Mouse (Mus musculus) R1 (cell line): ENCODE measurements around the gene Gm17359.
"Not testable (repeated sequence)": the region's sequence is repeated elsewhere in the genome, so short reads cannot be mapped to it uniquely, and the experiment has no call there.

Experiments
- DNase-seq: peaks from one replicate; pipeline ENCODE4 v3.0.0-alpha.2; 2018; ENCODE audit warnings: low read depth, low spot score

Gm17359 gene

DNA sequence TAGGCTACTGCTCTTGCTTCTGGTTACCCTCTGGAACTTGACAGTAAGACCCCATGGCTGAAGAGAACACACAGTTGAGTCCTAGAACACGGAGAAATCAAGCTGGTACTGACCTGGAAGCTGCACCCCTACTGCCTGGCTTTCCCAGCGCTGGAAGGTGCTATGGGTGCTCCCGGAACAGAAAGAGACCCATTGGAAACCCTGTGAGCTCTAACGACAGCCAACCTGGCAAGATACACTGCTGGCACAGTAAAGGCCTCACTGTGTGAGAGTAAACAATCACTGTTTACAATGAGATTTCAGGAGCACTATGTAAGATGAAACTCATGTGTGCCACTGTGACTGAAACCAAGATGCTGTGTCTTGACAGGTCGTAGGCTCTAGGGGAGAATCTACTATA, 78.6 kb downstream of the Gm17359 start:
- DNase-seq = no peak

DNA sequence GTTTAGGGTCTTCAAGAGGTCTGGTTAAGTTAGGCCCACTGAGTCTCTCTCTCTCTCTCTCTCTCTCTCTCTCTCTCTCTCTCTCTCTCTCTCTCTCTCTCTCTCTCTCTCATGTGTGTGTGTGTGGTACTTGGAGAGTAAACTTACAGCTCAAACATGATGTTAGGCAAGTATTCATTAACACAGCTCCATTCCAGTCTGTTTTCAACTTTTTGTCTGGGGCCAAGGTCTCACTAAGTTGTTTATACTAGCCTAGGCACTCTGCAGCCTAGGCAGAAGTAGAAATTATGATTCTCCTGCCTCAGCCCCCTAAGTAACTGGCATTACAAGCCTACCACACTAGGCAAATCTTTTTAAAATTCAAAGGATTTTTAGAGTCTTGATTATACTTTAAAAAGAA, 79.5 kb downstream of the Gm17359 start:
- no peak for DNase-seq

DNA sequence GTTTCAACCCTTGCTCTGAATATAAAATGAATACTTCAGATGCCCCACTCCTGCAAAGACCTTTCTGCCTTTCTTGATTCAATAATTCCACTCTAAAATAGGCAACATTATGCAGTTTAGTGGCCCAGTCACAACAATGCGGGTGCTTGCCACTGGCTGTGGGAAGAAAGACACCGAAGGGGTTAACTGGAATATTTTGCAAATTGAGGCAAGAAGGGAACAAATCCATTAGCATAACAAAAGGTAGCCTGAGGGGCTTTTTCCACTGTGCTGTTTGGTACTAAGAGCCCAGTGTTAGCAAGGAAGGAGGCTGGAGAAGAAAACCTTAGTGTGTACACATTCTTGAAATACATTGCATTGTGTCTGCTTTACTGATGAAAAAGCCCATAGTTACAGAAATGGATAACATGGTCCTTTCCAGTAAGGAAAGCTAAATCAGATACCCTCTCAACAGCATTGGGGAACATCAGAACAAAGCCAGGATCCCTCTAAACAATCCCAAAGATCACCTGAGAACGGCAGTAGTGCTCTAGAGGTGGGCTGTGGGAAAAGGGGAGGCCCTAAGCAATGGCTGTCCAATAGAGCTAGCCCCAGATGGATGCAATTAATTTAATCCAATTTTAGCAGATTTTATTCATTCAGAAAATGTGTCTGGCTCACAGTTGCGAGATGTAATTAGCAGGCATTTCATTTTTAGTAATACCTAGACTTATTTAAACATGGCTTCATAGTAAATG, 80.7 kb downstream of the Gm17359 start:
- peak; percentile 91 for DNase-seq

DNA sequence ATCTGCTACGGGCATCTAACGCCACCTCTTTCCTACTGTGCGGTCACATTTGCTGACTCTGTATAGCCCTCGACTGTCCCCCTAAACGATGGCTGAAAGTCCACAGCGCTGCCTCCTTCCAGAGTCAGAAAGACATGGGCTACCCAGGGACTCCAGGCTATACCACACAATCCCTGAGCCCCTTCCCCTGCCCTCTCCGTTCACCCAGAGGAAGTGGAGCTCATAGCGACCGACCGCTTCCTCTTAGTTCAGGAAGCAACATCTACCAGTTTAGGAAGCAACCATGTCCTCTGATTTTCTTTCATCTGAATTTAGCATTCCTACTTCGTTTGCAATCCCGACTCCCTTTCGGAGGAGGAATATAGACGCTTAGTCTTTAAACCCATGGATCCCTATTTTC, 82.5 kb downstream of the Gm17359 start:
- no peak for DNase-seq

DNA sequence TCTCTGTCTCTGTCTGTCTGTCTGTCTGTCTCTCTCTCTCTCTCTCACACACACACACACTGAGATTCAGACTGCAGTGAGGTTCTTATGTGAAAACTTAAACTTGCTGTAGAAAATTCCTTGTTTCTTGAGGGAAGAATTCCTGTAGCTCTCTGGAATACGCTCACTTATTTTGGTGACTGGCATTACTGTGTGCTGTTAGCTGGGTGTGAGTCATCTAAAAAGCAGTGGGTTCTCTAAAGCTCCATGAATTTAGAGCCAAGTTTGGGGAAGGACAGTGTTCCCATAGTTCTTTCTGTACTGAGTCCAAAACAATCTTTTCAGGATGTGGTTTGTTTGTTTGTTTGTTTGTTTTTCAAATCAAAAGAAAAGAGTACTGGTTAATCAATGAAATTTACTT, 89.0 kb downstream of the Gm17359 start:
- no peak for DNase-seq

DNA sequence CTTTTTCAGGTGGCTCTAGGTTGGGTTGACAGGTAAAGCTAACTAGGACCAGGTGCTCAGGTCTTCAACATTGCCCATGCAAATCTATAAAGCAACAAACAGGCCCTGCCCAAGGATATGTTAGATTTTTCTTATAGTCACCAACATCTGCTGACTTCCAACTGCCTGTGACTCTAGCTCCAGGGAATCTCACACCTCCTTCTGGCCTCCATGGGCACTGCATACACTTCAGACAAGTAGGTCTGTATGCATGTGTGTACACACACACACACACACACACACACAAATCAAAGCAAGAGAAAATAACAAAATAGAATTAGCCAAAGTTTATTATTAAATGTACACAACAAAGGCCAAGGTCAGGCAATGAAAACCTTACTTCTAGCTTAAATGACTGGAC, 97.1 kb downstream of the Gm17359 start:
- peak; percentile 64 for DNase-seq

DNA sequence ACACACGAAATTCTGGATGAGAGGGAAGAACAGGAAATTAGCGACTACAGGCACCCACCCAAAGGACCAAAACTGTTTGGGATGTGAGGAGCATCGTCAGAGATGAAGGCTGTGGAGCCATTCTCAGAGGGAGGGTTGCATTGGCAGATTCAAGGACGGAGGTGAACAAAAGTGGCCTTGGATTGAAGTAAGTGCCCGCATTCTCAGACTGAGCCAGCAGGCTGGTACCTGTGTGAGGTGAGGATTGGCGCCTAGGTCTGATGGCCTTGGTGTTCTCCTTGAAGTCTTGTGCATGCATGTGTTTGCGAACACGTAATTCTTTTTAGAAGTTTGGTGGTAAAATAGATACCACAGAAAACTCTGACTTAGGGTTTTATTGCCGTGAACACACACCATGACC, 98.0 kb downstream of the Gm17359 start:
- peak; percentile 63 for DNase-seq

DNA sequence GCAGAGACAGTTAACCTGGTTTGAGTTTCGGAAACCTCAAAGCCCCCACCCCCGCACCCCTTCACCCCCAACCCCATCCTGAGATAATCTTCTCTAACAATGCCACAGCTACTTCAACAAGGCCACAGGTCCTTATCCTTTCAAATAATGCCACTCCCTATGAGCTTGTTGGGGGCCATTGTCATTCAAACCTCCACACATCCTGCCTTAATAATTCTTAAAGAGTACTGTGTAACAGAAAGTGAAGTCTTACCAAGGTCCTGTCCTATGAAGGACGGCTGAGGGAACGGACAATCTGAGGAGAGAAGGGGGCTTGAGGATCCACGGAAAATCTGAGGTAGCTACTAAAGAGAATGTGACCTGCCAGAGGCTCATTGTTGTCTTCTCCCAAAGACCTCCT, 98.5 kb downstream of the Gm17359 start:
- DNase-seq = peak; percentile 97

DNA sequence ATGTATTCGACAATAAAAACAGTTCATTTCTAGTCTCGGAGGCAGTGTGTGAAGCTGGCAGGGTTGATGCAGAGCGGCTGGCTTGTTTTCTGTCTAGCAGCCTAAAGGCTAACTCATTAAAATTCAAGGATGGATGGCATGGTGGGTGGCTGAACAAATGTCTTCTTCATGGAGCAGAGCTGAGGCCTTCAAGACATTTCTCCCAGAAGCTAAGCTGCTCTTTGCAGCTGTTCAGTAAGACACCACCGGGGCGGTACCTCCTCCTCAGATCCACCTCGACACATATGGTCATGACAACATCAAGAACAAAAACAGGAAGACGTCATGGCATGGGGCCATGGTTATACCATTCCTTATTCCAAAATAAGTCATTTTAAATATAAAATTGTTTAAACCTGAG, 99.7 kb downstream of the Gm17359 start:
- no peak for DNase-seq

DNA sequence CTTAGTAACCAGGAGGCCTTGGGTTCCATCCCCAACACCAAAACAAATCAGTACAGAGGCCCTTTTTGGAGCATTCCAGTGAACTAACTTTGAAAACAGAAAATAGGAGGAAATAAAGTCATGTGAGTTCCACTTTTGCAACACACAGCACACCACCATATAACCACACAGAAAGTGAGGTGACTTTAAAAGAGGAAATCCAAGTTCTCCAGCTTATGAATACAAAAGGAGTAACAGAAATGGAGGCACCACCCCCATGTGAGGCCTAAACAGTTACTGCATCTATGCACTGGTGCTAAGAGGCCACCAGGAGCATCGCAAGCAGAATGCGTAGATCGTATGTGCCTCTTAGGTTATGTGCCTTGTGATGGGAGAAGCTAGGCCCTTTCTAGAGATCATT, 101.8 kb downstream of the Gm17359 start:
- no peak for DNase-seq

DNA sequence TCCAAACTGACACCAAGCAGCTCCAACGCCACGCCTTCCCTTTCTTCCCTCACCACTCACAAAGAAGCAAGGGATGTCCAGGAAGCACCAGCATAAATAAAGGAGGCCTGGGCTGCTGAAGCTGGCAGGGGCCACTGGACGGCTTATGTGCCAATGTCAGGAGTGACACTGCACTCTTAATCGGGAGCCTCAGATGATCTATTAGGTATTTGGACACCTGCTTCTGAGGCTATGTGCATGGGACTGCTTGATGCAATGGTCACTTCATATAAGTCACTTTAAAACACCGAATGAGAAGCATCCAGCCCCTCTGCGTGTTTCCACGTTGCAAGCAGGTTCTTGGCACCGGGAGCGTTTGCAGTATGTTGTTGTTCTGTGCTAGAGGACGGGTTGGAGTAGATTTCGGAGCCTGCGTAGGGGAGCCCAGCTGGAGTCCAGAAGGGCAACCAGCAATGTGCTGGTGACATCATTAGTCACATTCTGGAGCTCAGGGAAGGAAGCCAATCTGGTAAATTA, 104.6 kb downstream of the Gm17359 start:
- DNase-seq = no peak

DNA sequence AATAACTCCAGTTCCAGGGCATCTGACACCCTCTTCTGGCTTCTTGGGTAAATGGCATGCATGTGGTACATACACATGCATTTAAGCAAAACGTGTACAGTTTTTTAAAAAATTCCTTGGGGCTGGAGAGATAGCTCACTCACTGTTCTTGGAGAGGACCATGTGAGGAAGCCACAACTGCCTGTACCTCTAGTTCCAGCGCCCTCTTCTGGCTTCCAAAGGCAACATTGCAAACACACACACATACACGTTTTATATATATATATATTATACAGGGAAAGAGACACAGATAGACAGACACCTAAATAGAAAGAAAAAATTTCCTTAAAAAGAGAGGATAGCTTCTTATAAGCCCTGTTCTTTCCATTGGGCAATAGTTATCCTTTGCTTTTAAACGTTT, 107.4 kb downstream of the Gm17359 start:
- DNase-seq = peak; percentile 71

DNA sequence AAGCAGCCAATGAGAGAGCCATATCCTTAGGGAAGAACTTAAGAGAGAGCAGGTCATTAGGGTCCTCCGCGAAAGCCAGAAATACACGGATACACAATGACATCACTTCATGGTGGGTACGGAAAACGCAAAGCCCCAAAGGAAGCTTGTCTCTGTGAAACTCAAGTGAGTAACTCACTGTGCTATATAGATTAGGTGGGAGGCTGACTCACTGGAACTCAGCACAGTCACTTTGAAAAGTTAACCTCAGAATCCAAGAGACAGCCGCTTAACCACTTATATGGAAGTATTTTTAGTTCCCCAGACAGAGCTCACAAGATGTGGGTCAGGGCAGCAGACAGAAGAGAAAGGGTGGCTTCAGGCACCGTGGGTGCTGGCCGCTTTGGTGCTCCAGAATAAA, 108.6 kb downstream of the Gm17359 start:
- no peak for DNase-seq

DNA sequence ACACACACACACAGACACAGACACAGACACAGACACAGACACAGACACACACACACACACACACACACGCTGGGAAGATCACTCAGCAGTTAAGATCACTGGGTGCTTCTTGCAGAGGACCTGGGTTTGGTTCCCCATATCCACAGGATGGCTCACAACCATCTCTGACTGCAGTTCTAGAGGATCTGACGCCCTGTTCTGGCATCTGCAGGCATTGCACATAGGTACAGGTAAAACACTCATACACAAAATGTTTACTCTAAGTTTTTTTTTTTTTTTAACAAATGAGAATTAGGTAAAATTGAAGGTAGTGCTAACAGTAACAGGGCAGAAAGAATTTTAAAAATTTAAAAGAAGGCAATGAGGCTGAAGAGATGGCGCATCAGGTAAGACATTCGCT, 109.7 kb downstream of the Gm17359 start:
- DNase-seq = peak; percentile 76

DNA sequence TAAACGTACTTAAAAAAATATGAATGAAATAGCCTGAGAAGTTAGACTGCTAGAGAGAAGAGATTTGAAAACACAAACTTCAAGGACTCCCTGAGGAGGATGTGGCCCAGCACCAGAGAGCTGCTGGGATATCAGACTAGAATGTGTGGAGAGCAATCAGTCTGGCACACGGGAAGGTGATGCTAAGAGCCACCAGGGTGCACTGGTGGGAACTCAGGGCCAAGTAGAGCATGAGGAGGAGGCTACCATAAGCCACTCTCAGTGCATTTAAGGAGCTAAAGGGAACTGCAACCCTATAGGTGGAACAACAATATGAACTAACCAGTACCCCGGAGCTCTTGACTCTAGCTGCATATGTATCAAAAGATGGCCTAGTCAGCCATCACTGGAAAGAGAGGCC, 110.2 kb downstream of the Gm17359 start:
- DNase-seq = not testable (repeated sequence)

DNA sequence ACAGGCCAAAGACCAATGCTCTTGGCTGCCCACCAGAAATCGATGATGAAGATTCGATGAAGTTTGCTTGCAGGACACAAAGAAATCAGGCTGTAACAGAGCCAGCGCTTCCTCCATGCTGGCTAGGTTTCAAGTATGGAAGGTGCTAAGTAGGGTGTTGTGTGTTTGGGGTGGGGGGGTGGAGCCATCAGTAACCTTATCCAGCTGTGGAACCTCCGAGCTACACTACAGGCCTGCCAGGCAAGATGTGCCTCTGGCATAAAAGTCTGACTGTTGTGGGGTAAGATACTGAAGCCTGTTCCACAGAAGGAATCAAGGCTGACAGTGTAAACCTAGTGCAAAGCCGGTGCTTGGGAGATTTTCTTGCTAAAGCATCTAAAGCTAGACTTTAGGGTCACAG, 112.0 kb downstream of the Gm17359 start:
- no peak for DNase-seq

DNA sequence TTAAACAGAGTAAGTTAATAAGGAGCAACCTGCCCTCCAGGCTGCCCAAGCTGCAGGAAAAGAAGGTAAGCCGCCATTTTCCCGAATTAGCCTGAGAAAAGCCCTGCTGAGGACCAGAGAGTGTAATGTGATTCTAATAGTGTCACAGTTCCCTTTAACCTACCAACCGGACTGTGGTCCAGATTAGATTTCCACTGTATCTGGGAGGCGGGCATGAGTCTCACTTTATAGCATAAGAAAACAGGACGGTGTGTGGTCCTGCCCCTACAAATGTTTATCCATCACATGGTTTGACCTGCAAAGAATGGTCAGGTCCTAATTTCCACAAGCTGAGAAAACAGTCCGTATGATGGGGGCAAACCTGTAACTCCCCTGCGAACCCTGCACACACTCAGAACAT, 112.9 kb downstream of the Gm17359 start:
- no peak for DNase-seq

DNA sequence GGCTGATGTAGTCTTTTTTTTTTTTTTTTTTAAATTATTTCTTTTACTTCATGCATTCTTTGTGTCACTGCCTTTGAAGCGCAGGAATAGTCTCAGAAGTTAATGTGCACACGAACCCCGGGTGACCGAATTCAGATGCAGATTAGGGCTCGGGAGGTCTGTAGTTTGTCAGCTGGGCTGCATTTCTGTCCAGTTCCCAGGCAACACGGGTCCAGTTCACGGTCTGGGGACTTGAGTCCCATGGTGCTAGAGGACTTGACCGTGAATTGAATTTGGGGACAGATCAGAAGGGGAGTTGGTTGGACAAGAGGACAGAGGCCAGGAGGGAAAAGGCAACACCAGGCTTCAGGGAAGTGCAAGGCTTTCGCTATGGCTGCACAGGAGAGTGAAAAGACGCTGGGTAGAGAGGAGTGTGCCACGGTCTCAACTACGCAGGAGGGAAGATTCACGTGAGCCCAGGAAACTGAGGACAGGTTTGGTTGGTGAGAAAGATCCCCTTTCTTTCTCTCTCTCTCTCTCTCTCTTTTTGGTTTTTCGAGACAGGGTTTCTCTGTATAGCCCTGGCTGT, 116.3 kb downstream of the Gm17359 start:
- peak; percentile 70 for DNase-seq

DNA sequence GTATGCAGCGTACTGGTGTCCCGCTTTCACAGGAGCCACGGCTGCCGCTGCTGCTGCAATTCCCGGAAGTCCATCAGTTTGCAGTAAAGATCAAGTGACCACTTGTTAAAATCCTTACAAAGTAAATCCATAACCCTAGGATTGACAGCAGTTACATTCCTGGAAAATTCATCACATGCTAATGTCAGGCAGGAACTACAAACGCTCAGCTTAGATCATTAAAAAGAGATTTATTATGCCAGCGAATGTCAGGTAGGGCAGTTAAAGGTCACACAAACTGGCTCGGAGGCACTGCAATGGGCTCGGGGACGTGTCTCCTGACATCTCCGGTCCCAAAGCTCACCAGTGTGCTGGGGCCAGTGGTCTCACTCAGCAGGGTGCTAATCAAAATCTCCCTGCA, 119.3 kb downstream of the Gm17359 start:
- DNase-seq = no peak

DNA sequence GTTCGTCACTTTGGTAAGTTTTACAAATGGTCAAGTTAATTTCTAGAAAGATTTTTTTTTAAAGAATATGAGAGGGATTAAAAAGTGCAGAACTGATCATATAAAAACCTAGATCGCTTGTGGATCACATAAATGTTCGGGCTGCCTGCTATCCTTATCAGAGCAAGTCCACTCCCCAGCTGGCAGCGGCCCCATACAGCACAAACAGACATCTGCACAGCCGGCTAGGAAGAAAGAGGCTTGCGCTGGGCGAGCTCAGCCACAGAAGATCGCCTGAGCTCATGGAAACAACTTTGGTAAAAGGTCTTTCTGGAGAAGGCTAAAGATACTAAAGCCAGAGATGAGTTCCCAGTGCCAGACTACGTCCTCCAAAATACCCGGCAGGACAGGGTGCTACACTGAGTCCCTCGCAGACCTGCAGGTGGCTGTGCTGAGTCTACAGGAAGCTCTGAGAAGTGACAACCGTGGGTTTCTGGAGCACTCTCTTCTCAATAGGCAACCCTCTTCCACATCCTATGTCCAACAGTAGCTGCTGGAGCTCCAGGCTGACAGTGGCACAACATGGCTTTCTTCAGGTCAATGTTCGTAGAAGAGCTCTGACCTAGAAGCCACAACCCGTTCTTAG, 122.3 kb downstream of the Gm17359 start:
- no peak for DNase-seq

DNA sequence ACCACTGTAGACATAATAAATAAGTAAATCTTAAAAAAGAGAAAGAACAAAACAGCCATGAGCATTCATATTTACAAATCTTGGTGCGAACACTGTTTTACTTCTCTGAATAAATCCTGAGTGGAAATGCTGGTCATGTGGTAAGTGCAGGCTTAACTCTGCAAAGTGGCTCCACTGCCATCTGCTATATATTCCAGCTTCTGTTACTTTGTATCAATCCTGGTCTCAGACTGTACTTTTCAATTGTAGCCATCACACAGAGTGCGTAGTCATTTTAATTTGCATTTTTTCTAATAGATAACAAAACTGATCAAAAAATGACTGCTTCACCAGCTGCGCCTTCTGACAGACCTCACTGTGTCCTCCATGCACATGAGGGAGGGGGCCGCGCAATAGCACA, 133.0 kb downstream of the Gm17359 start:
- no peak for DNase-seq

DNA sequence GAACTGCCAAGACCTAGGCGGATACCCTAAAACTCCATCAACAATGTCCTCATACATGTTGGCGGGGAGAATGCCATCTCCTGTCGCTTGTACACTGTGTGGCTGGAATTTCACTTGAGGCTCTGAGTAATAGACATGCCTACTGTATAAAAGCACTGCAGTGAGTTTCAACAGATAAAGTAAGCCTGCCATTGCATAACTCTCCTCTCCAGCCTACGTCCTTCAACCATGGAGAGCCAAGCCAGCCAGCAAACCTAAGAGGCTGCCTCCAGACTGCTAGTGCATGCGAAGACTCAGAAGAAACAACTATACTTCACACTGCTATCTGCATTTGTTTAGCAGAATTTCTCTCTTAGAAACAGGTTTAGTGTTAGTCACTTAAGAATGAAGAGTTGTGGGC, 135.9 kb downstream of the Gm17359 start:
- DNase-seq = no peak

DNA sequence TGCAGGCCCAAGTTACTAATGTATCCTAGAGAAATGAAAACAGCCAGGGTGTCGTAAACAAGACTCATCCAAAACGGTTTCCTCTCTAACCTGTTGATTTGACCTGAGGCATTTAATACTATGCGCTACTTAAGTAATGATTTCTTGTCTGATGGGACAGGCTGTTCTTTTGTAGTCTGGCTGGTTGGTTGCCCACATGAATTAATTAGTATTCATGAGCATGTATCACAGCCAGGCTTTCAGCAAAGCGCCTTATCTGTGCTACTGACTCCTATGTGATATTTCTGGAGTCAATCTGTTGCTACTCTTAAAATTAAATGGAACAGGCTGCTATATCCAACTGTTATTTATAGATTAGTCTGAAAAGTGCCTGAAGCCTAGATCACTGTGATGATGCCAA, 138.4 kb downstream of the Gm17359 start:
- no peak for DNase-seq
